Mouse (Mus musculus): ENCODE results near the gene Phospho1. TPM values are rescaled to one million over a fixed set of nuclear protein-coding genes. Genes with fewer than 3 reads are reported as not detected.

Phospho1 gene
- polyA plus RNA-seq (2012; rRNA removed; ENCODE audit: low replicate concordance): 448 and 683 TPM in 2 replicates

DNA sequence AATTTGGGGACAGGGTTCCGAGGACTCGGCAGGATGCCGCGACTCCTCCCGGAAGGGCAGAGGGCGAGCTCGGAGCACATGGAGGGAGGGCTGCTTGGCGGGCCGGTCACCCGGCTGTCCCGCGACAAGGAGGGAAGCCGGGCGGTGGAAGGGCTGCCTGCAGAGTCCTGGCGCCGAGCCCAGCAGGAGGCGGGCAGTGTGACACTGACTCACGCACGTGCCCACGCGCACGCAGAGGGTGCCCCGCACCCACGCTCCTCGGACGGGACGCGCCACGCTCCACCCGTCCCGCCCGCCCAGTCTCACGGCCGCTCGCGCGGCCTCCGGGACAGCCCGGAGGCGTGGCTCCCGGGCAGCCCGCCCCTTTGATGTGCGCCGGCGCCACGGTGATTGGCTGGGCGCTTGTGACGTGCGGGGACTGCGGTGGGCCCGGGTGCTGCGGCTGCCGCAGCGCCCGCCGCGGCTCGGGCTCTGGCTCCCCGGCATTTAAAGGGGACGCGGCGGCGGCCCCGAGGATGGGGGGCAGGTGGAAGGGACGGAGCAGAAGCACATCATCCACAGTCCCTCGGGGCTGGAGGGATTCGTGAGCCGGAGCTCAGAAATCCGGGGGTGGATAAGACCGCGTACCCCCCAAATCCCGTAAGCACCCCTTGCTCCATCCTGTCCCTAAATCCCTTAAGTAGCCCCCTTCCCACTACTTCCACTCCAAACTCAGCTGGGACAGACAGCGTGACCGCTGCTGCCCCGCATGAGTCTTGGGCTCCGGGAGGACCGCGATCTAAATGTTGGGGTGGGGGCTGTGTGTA lies at the start of gene Phospho1:
TSS of gene Phospho1 (plus strand) at position 429 of the 806 bp plus-strand sequence.

DNA sequence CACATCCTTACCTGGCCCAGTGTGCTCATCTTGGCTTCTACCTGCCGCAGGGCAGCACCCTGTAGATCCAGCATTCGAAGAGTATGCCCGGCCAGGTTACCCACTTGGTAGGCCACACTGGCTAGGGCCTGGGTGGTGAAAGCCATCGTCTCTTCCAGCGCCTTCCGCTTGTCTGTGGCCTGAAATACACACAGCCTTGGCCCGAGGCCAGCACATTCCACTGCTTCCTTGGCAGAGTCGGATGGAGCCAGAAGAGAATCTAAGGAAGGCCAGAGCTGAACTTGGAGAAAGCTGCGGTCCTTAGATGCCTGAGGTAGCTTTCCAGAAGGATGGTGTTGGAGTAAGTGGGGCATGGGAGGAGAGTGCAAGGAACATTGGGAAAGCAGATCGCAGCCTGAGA lies 12.8 kb downstream of the Phospho1 start, which contains the start of gene Gngt2:
TSS of gene Gngt2 (plus strand) at position 158 of the 400 bp plus-strand sequence.

DNA sequence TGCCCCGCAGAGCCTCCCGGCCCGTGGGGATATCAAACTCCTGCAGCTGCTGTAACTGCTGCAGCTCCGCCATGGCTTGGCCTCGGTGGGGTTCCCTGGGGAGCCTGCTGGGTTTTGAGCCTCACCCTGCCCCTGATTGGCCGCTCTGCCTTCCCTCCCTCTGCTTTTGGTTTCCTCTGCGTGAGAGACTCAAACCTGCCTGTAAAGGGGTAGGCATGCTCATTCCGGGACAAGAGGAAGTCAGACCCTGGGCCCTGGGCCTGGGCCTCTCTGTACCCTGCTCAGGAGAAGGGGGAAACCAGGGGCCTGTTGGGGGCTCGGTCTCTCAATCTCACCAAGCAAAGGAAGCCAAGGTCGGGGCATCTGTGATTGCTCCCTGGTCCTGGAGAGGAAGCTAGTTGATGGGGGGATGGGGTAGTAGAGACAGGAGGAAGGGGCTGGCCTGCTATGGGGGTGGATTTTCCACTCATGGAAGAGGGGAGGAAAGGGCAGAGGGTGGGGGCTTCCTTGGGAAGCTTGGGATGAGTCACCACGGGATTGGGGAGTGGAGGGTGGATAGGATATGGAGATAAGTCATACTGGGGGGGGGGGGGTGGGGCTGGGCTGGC lies 17.9 kb downstream of the Phospho1 start, which contains the start of gene Abi3:
TSS of gene Abi3 (minus strand) at position 403 of the 608 bp plus-strand sequence.

Other genes with a start within 250 kb of the Phospho1 start
- gene Ngfr, start 236.8 kb upstream of the Phospho1 start, polyA plus RNA-seq (2012; rRNA removed; ENCODE audit: low replicate concordance): 5.6 and 8.4 TPM in 2 replicates
- gene Phb, start 157.5 kb upstream of the Phospho1 start, polyA plus RNA-seq (2012; rRNA removed; ENCODE audit: low replicate concordance): 79.3 and 118 TPM in 2 replicates
- gene Zfp652, start 111.8 kb upstream of the Phospho1 start, polyA plus RNA-seq (2012; rRNA removed; ENCODE audit: low replicate concordance): 20.0 TPM in 2 replicates
- gene B130006D01Rik, start 100.9 kb upstream of the Phospho1 start, polyA plus RNA-seq (2012; rRNA removed; ENCODE audit: low replicate concordance): 0.02 TPM in 1 of 2 replicates, not detected in the other
- 0.74 and 4.5 TPM in 2 replicates for gene Gngt2, start 12.7 kb downstream of the Phospho1 start, polyA plus RNA-seq (2012; rRNA removed; ENCODE audit: low replicate concordance)
- gene Abi3, start 18.0 kb downstream of the Phospho1 start, polyA plus RNA-seq (2012; rRNA removed; ENCODE audit: low replicate concordance): 37.9 and 75.9 TPM in 2 replicates
- 60.2 and 69.6 TPM in 2 replicates for gene B4galnt2, start 90.4 kb downstream of the Phospho1 start, polyA plus RNA-seq (2012; rRNA removed; ENCODE audit: low replicate concordance)
- gene Igf2bp1, start 181.4 kb downstream of the Phospho1 start, polyA plus RNA-seq (2012; rRNA removed; ENCODE audit: low replicate concordance): 0.01 TPM in 1 of 2 replicates, not detected in the other
- gene Gip, start 200.0 kb downstream of the Phospho1 start, polyA plus RNA-seq (2012; rRNA removed; ENCODE audit: low replicate concordance): 29.2 and 58.2 TPM in 2 replicates
- gene Snf8, start 210.4 kb downstream of the Phospho1 start, polyA plus RNA-seq (2012; rRNA removed; ENCODE audit: low replicate concordance): 12.5 and 20.3 TPM in 2 replicates
- gene Ube2z, start 240.9 kb downstream of the Phospho1 start, polyA plus RNA-seq (2012; rRNA removed; ENCODE audit: low replicate concordance): 13.4 and 17.6 TPM in 2 replicates

Data from duodenum, adult 2 months (tissue).